Mouse (Mus musculus): Measurements from ENCODE around the gene Dgkg. TPM values are rescaled to one million over a fixed set of nuclear protein-coding genes. Genes with fewer than 3 reads are reported as not detected.

Gene Dgkg
- total RNA-seq, 2 experiments from 2014 or later: 18.9 to 21.5 TPM

GRCm38 (mm10) chr16:22549346-22549745 lies 107.7 kb downstream of the Dgkg start:
- intact Hi-C loops (cut with DNase I): loop anchor here (5.0 kb wide), 1 partner anchor 112 kb away; the partner anchor contains the start of gene Etv5
- DNase-seq: no peak

- peak; percentile 93 for DNase-seq
- intact Hi-C loops (cut with DNase I): loop anchor here (5.0 kb wide), 1 partner anchor 111 kb away; the partner anchor contains the start of gene Etv5
Observed at GRCm38 (mm10) chr16:22548167-22549080, 108.6 kb downstream of the Dgkg start.

DNA sequence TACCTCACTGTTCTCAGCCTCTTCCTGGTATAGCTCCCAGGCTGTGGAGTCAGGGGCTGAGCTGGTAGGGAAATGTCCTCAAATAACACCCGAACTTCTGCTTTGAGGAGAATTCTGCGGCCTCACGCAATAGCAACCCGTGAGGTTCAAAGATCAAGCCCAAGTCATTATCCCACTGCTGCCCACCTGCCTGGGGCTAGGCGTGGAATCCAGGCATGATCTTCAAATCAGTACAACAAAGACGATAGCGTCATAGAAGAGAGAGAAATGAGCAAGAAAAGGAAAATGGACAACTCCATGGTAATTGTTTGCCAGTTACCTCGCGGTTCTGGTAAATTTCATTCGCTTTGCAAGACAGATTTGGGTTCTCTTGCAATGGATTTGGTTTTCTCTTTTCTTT lies 109.3 kb downstream of the Dgkg start:
- intact Hi-C loops (cut with DNase I): loop anchor here (5.0 kb wide), 1 partner anchor 110 kb away; the partner anchor contains the start of gene Etv5
- DNase-seq: no peak

DNA sequence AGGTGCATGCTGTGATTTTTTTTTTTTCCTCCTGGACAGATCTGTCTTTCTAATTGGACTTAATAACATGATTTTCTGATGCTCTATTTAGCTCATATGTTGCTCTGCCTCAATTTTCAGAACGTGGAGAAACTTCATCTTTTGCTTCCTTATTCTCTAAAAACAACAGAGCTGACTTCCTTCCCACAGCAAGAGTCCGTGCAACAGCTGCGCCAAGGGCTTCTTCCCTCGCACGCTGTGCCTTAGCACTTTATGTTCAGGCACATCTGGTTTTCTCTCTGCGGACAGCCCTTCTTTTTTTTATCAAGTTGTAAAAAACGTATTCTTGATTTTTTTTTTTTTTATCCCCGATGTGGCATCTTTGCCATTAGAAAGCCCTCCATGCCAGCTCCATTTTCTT lies 111.2 kb downstream of the Dgkg start:
- DNase-seq: no peak
- intact Hi-C loops (cut with DNase I): loop anchor here (5.0 kb wide), 1 partner anchor 108 kb away; the partner anchor contains the start of gene Etv5

DNA sequence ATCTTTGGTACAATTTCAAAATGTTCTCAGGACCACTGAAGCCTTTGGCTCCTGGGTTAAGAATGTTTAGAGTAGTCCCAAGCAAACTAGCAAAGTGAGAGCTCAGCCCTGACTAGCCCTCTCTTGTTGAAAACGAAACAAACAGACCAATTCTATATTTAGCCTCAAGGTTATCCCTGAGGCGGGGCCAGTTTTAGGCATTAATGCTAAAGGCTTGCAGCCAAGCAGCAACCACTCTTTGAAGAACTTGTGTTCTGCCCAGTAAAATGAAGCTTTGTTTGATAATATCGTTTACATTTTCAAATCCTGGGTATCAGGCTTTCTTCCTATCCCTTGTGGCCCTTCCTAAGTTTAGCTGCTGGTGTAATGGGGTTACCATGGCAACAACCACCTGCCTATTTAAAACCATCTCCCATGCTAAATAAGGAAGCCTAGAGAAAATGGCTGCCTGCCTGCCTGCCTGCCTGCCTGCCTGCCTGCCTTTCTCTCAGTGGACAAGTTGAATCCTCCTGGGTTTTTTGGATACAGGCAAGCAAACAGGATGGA lies 111.9 kb downstream of the Dgkg start:
- DNase-seq: no peak
- intact Hi-C loops (cut with DNase I): loop anchor here (5.0 kb wide), 1 partner anchor 108 kb away; the partner anchor contains the start of gene Etv5

- DNase-seq: no peak
- intact Hi-C loops (cut with DNase I): no loop called here
Observed at GRCm38 (mm10) chr16:22542691-22543141, 114.3 kb downstream of the Dgkg start.

- intact Hi-C loops (cut with DNase I): no loop called here
- DNase-seq: no peak
Observed at GRCm38 (mm10) chr16:22539275-22539674, 117.7 kb downstream of the Dgkg start.

- DNase-seq: no peak
- intact Hi-C loops (cut with DNase I): no loop called here
Observed at GRCm38 (mm10) chr16:22536581-22537160, 120.3 kb downstream of the Dgkg start.

- intact Hi-C loops (cut with DNase I): no loop called here
- no peak for DNase-seq
Observed at GRCm38 (mm10) chr16:22533087-22533486, 123.9 kb downstream of the Dgkg start.

- peak; percentile 48 for DNase-seq
- intact Hi-C loops (cut with DNase I): no loop called here
Observed at GRCm38 (mm10) chr16:22531834-22532233, 125.2 kb downstream of the Dgkg start.

DNA sequence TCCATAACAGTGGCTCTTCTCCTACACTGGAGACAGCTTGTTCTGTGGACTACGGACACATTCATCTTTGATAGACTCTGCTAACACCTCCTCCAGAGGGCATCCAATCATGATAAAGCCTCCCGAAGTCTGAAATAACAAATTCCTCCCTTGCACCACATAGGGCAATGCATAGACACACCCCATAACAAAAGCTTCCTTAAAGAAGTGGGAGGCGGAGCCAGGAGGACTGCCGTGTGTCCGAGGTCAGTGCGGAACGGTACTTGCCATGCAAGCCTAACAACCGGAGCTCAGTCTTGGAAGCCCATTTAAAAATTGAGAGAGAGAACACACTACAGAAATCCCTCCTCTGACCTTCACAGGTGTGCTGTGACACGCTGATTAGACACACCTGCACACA lies 126.0 kb downstream of the Dgkg start:
- no peak for DNase-seq
- intact Hi-C loops (cut with DNase I): no loop called here

GRCm38 (mm10) chr16:22527499-22527939 lies 129.5 kb downstream of the Dgkg start:
- intact Hi-C loops (cut with DNase I): no loop called here
- peak; percentile 32 for DNase-seq

- intact Hi-C loops (cut with DNase I): no loop called here
- DNase-seq: no peak
Observed at GRCm38 (mm10) chr16:22526386-22526785, 130.6 kb downstream of the Dgkg start.

GRCm38 (mm10) chr16:22517431-22518384 lies 139.3 kb downstream of the Dgkg start:
- DNase-seq: peak; percentile 89
- intact Hi-C loops (cut with DNase I): no loop called here

GRCm38 (mm10) chr16:22515476-22515875 lies 141.5 kb downstream of the Dgkg start:
- DNase-seq: no peak
- intact Hi-C loops (cut with DNase I): no loop called here

DNA sequence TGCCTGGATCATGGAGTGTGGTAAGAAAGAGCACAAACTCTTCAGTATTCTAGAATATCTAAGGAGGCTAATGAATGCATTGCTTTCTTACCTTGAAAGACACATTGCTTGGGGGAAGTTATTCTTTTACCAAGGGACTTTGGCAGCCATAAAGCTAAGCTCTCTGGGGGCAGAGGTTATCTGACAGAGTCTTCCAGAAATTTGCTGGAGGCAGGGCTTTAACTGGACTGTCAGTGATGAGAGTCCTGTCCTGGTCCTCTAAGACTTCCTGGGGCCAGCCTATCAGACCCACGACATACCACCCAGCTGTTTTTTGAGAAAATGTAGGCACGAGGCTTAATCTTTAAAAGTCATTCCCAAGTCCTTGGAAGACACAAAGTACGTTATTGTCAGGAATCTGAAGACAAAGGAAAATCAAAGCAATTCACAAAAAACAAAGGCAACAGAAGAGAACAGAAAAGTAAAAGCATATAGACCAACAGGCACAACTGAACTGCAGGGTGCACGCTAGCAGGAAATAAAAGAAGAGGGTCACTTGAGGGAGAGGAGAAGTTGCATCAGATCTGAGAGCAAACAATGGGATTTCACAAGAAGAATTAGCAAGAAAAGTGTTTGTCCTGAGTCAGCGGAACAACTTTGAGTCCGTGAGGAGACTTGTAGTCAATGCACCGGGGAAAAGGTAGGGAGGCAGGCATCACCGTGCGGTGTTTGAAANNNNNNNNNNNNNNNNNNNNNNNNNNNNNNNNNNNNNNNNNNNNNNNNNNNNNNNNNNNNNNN lies 146.0 kb downstream of the Dgkg start:
- intact Hi-C loops (cut with DNase I): no loop called here
- no peak for DNase-seq

- intact Hi-C loops (cut with DNase I): no loop called here
- peak; percentile 59 for DNase-seq
Observed at GRCm38 (mm10) chr16:22508936-22509563, 148.0 kb downstream of the Dgkg start.

DNA sequence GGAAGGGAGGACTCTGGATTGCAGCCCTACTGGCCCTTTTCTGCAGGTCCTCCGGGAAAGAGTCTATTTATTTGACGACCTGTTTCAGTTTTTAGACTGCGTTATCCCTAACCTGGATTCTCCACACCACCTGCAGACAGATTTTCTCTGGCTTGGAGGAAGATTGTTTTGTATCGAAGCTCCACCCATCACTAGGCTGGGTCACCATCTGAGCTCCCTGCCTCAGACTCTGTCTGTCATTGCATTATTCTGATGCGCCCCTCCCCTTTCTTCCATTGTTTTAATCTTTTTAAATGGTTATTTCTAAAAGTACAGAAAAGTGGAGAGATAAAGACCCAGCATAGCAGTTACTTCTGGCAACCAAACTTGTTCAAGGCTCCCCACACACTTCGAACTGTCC lies 151.4 kb downstream of the Dgkg start:
- DNase-seq: no peak
- intact Hi-C loops (cut with DNase I): no loop called here

DNA sequence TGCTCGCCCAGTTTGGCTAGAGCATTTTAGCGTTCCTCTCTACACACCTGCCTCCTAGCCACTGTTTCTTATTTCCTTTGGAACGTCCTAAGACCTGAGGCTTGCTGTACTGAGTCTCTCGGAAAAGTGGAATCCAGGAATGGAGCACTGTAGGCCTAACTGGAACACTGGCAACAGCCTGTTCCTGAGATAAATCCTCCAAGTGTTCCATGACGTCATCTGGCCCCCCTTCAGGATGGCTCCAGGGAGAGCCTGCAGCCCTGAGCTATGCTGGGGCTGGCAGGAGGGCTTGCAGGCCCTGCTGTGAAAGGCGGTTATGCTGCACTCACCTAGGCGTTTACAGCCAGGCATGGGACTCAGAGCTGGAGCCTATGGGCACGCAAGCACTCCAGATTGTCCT lies 152.2 kb downstream of the Dgkg start:
- DNase-seq: no peak
- intact Hi-C loops (cut with DNase I): no loop called here

Data from left cerebral cortex, postnatal 4 days (tissue).